Mouse (Mus musculus) cortical plate, adult 2 months (tissue): Measurements from ENCODE around the gene Ltb4r2. TPM values are rescaled to one million over a fixed set of nuclear protein-coding genes. Genes with fewer than 3 reads are reported as not detected.

Experiments
- H3K27ac ChIP-seq: fragments of 200-500 bp; 2 replicates; pipeline ENCODE4 v1.5.1; 2012; ENCODE audit warnings: low read length, control low read depth, inconsistent platforms; ENCODE audit not compliant: insufficient read depth
- H3K4me1 ChIP-seq: fragments of 200-500 bp; 2 replicates; pipeline ENCODE4 v1.6.1; 2011; ENCODE audit warnings: low read length; ENCODE audit not compliant: control insufficient read depth, insufficient read depth
- H3K4me3 ChIP-seq: fragments of 200-500 bp; 2 replicates; pipeline ENCODE4 v1.5.1; 2011; ENCODE audit warnings: mild to moderate bottlenecking, low read length, control low read depth; ENCODE audit not compliant: insufficient read depth
- CTCF ChIP-seq: fragments of 200-500 bp; IDR thresholded peaks from 2 replicates; pipeline ENCODE4 v1.5.1; 2011; ENCODE audit warnings: mild to moderate bottlenecking, control low read depth, low read length; ENCODE audit not compliant: insufficient read depth; ENCODE audit errors: extremely low read depth
- POLR2A ChIP-seq: fragments of 200-500 bp; IDR thresholded peaks from 2 replicates; pipeline ENCODE4 v1.6.1; 2011; ENCODE audit warnings: mild to moderate bottlenecking, low read length, control low read depth; ENCODE audit not compliant: insufficient read depth; ENCODE audit errors: extremely low read depth
- polyA plus RNA-seq: library from polyadenylated mRNA; depleted of rRNA; stranded (reverse); fragments of >200 nt; gene quantifications from 2 replicates; pipeline ENCODE4 v1.2.3, GENCODE M21; 2012; rRNA removed

The Ltb4r2 gene
- polyA plus RNA-seq, 1 experiment, result 0.17 TPM

- H3K27ac ChIP-seq, result no peak within 1 kb of the TSS
- no peak within 1 kb of the TSS for H3K4me3 ChIP-seq
- no peaks in the 10 kb centered on the region for H3K4me1 ChIP-seq
- TF ChIP-seq POLR2A (no peak), CTCF (no peak)
Measured at GRCm38 (mm10) chr14:55788256-55789050, 27.2 kb downstream of the Ltb4r2 start, which contains the start of gene Ripk3. Gene Ripk3, minus strand, starts transcription at chr14:55788865.

DNA sequence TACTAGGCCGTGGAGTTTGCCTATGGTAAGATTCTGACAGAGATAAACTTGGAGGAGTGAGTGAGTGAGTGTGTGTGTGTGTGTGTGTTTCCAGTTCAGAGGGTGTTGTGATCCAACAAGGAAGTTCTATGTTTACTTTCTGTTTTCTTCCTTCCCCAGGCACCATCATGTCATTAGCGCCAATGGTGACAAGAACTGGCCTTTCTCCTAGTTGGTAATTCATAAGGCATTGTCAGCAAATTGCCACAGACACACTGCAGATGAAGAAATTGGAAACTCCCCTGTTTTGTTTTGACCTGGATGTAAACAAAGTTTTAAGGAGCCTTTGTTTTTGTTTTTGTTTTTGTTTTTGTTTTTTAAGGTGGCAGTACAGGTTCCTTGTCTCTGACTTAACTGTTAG is 32.2 kb downstream of the Ltb4r2 start:
- H3K27ac ChIP-seq, result no peak overlapping the region
- H3K4me3 ChIP-seq, result no peak overlapping the region
- TF ChIP-seq POLR2A (no peak), CTCF (no peak)
- no peaks in the 10 kb centered on the region for H3K4me1 ChIP-seq

DNA sequence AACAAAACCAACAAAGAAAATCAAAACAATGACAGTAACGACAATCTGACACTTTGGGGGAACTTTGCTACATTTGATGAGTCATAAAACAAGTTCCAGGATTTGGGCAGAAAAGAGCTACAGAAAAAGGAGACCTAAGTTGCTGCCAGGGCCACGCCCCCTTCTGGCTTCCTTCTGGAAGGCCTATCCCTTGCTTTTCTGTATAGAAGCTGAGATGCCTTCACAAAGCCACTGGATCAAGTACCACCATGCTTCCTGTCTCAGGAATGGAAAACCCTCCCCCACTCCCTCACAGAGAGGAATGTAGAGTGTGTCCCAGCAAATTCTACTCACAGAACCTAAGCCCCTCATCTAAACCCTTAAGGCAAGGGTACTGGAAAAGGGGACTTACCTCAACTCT is 32.7 kb downstream of the Ltb4r2 start:
- no peak overlapping the region for H3K27ac ChIP-seq
- no peaks in the 10 kb centered on the region for H3K4me1 ChIP-seq
- TF ChIP-seq POLR2A (no peak), CTCF (no peak)
- H3K4me3 ChIP-seq, result no peak overlapping the region

DNA sequence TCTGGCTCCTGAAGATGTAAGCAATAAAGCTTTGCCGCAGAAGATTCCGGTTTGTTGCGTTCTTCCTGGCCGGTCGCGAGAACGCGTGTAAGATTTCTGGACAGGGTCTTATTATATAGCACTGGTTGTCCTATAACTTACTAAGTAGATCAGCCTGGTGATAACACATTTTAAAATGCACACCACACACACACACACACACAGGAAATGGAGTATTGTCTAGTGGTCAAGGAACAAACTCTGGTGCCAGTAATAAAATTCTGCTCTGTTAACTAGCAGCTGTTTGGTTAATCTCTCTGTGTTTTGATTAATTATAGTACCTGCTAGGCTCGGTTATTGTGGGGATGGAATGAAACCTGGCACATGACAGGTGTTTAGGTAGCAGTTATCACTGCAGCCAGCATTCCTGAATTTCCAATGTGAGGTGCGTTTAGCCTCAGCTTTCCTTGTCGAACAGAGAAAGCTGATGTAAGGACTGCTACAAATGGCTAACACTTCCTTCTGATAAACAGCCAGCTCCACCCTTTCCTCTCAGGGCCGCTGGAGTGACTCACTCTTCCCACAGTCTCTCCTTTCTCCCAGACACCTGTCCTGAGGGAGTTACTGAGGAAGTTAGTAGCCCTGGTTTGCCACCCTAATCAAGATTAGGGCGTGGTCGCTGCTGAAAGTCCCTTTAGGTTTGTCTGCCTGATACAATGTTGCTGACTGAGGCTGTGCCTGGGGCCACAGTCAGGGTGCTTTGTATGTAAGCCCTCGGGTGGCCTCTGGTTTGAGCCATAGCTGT is 34.3 kb downstream of the Ltb4r2 start:
- H3K4me1 ChIP-seq, result no peaks in the 10 kb centered on the region
- TF ChIP-seq CTCF, result no peak
- no peak for TF ChIP-seq POLR2A
- H3K4me3 ChIP-seq, result no peak overlapping the region

More for the DNA sequence above, 34.3 kb downstream of the Ltb4r2 start:
- no peak overlapping the region for H3K27ac ChIP-seq

Other genes starting within 250 kb of the Ltb4r2 start
- 0.21 and 0.66 TPM in 2 replicates for gene Nrl, start 236.4 kb upstream of the Ltb4r2 start, polyA plus RNA-seq
- 27.2 and 35.7 TPM in 2 replicates for gene Pck2, start 221.2 kb upstream of the Ltb4r2 start, polyA plus RNA-seq
- gene Dcaf11, start 201.4 kb upstream of the Ltb4r2 start, polyA plus RNA-seq, result 94.6 and 110 TPM in 2 replicates
- gene A730061H03Rik, start 201.0 kb upstream of the Ltb4r2 start, polyA plus RNA-seq, result 0.86 and 1.7 TPM in 2 replicates
- not detected in 2 replicates for gene Fitm1, start 185.8 kb upstream of the Ltb4r2 start, polyA plus RNA-seq
- 50.2 and 61.4 TPM in 2 replicates for gene Psme1, start 183.3 kb upstream of the Ltb4r2 start, polyA plus RNA-seq
- 51.9 and 55.3 TPM in 2 replicates for gene Emc9, start 176.1 kb upstream of the Ltb4r2 start, polyA plus RNA-seq
- gene Psme2, start 170.3 kb upstream of the Ltb4r2 start, polyA plus RNA-seq, result 37.3 and 44.5 TPM in 2 replicates
- gene Rnf31, start 169.7 kb upstream of the Ltb4r2 start, polyA plus RNA-seq, result 22.5 and 24.7 TPM in 2 replicates
- 18.2 and 21.2 TPM in 2 replicates for gene Irf9, start 157.9 kb upstream of the Ltb4r2 start, polyA plus RNA-seq
- gene Rec8, start 143.4 kb upstream of the Ltb4r2 start, polyA plus RNA-seq, result 5.0 and 5.8 TPM in 2 replicates
- gene Ipo4, start 125.5 kb upstream of the Ltb4r2 start, polyA plus RNA-seq, result 152 and 165 TPM in 2 replicates
- gene Gm49378, start 123.5 kb upstream of the Ltb4r2 start, polyA plus RNA-seq, result 6.5 and 6.6 TPM in 2 replicates
- gene Tm9sf1, start 117.6 kb upstream of the Ltb4r2 start, polyA plus RNA-seq, result 30.8 and 33.7 TPM in 2 replicates
- gene Tssk4, start 111.2 kb upstream of the Ltb4r2 start, polyA plus RNA-seq, result 0.79 and 1.0 TPM in 2 replicates
- 46.8 and 47.9 TPM in 2 replicates for gene Mdp1, start 100.9 kb upstream of the Ltb4r2 start, polyA plus RNA-seq
- 31.4 and 35.1 TPM in 2 replicates for gene Gmpr2, start 89.5 kb upstream of the Ltb4r2 start, polyA plus RNA-seq
- gene Nedd8, start 89.3 kb upstream of the Ltb4r2 start, polyA plus RNA-seq, result 346 and 353 TPM in 2 replicates
- 16.1 and 18.7 TPM in 2 replicates for gene Tinf2, start 79.6 kb upstream of the Ltb4r2 start, polyA plus RNA-seq
- gene Tgm1, start 47.5 kb upstream of the Ltb4r2 start, polyA plus RNA-seq, result 0.04 and 0.08 TPM in 2 replicates
- gene Rabggta, start 39.2 kb upstream of the Ltb4r2 start, polyA plus RNA-seq, result 64.7 and 67.9 TPM in 2 replicates
- gene Dhrs1, start 15.7 kb upstream of the Ltb4r2 start, polyA plus RNA-seq, result 117 TPM in 2 replicates
- 9.1 and 9.2 TPM in 2 replicates for gene Nop9, start 15.7 kb upstream of the Ltb4r2 start, polyA plus RNA-seq
- gene Cideb, start 3.0 kb upstream of the Ltb4r2 start, polyA plus RNA-seq, result 16.9 and 18.2 TPM in 2 replicates
- 0.25 and 0.45 TPM in 2 replicates for gene Ltb4r1, start 4.5 kb downstream of the Ltb4r2 start, polyA plus RNA-seq
- 3.4 and 4.4 TPM in 2 replicates for gene Adcy4, start 22.7 kb downstream of the Ltb4r2 start, polyA plus RNA-seq
- gene Ripk3, start 27.4 kb downstream of the Ltb4r2 start, polyA plus RNA-seq, result 0.66 and 1.0 TPM in 2 replicates
- gene Nfatc4, start 61.7 kb downstream of the Ltb4r2 start, polyA plus RNA-seq, result 1.8 and 2.0 TPM in 2 replicates
- 2.6 and 2.8 TPM in 2 replicates for gene Nynrin, start 92.6 kb downstream of the Ltb4r2 start, polyA plus RNA-seq
- 0.42 and 0.68 TPM in 2 replicates for gene Cbln3, start 123.0 kb downstream of the Ltb4r2 start, polyA plus RNA-seq
- 11.4 TPM in 2 replicates for gene Khnyn, start 123.5 kb downstream of the Ltb4r2 start, polyA plus RNA-seq
- gene Sdr39u1, start 138.9 kb downstream of the Ltb4r2 start, polyA plus RNA-seq, result 147 and 150 TPM in 2 replicates
- 0.13 and 0.25 TPM in 2 replicates for gene Cma1, start 183.2 kb downstream of the Ltb4r2 start, polyA plus RNA-seq
- gene Cma2, start 189.6 kb downstream of the Ltb4r2 start, polyA plus RNA-seq, result not detected in 2 replicates